Mouse (Mus musculus) liver, embryonic 11.5 days (tissue): ENCODE data around the gene Mfap3l. TPM values are rescaled to one million over a fixed set of nuclear protein-coding genes. Genes with fewer than 3 reads are reported as not detected.
"Not testable (repeated sequence)": the region's sequence is repeated elsewhere in the genome, so short reads cannot be mapped to it uniquely, and the experiment has no call there.

Experiments used
- ATAC-seq: fragments of 200-750 bp; cut with Nextera tagmentation; replicated peaks from 2 replicates; pipeline ENCODE4 v1.8.0; 2017; ENCODE audit warnings: moderate number of reproducible peaks, mild to moderate bottlenecking, moderate TSS enrichment, moderate library complexity; ENCODE audit not compliant: low FRiP score
- DNase-seq: peaks from one replicate; pipeline ENCODE4 v3.0.0-alpha.2; 2017; ENCODE audit warnings: low spot score
- H3K27ac ChIP-seq: fragments of 300-500 bp; sonication (generic); 2 replicates; pipeline ENCODE4 v1.5.1; 2014; ENCODE audit warnings: mild to moderate bottlenecking, low read depth, low read length, control low read depth
- H3K27me3 ChIP-seq: fragments of 300-500 bp; sonication (generic); replicated peaks from 2 replicates; pipeline ENCODE4 v1.6.1; 2014; ENCODE audit warnings: low read length, mixed read lengths; ENCODE audit not compliant: control insufficient read depth, insufficient read depth
- H3K36me3 ChIP-seq: fragments of 300-500 bp; sonication (generic); 2 replicates; pipeline ENCODE4 v1.6.1; 2014; ENCODE audit warnings: mild to moderate bottlenecking, low read length, moderate library complexity, mixed read lengths; ENCODE audit not compliant: control insufficient read depth, insufficient read depth
- H3K4me1 ChIP-seq: fragments of 300-500 bp; sonication (generic); replicated peaks from 2 replicates; pipeline ENCODE4 v1.6.1; 2014; ENCODE audit warnings: low read length, mixed read lengths; ENCODE audit not compliant: control insufficient read depth, insufficient read depth
- H3K4me2 ChIP-seq: fragments of 300-500 bp; sonication (generic); 2 replicates; pipeline ENCODE4 v1.6.1; 2014; ENCODE audit warnings: mild to moderate bottlenecking, control low read depth, moderate library complexity
- H3K4me3 ChIP-seq: fragments of 300-500 bp; sonication (generic); 2 replicates; pipeline ENCODE4 v1.5.1; 2014; ENCODE audit warnings: low read depth, low read length, control low read depth
- H3K9ac ChIP-seq: fragments of 300-500 bp; sonication (generic); 2 replicates; pipeline ENCODE4 v1.6.1; 2014; ENCODE audit warnings: low read depth, low read length, control low read depth
- H3K9me3 ChIP-seq: fragments of 300-500 bp; sonication (generic); 2 replicates; pipeline ENCODE4 v1.6.1; 2016; ENCODE audit warnings: low read length, inconsistent platforms, mixed read lengths; ENCODE audit not compliant: control insufficient read depth
- WGBS: fragments of 180-500 bp; shearing (Covaris S2); extraction: QIAGEN DNeasy Blood & Tissue Kit; methylation state at CpG from one replicate; pipeline ENCODE4 v1.1.7; 2014; 5-methylcytosine and 5-hydroxymethylcytosine counted together
- polyA plus RNA-seq: library from polyadenylated mRNA; unstranded; fragments of >200 nt; fragmentation: Nextera tagmentation; extraction: Ambion mirVana; gene quantifications from 2 replicates; pipeline ENCODE4 v1.2.1, GENCODE M21; 2014

Mfap3l gene
- 0.57 and 0.71 TPM in 2 replicates for polyA plus RNA-seq

DNA sequence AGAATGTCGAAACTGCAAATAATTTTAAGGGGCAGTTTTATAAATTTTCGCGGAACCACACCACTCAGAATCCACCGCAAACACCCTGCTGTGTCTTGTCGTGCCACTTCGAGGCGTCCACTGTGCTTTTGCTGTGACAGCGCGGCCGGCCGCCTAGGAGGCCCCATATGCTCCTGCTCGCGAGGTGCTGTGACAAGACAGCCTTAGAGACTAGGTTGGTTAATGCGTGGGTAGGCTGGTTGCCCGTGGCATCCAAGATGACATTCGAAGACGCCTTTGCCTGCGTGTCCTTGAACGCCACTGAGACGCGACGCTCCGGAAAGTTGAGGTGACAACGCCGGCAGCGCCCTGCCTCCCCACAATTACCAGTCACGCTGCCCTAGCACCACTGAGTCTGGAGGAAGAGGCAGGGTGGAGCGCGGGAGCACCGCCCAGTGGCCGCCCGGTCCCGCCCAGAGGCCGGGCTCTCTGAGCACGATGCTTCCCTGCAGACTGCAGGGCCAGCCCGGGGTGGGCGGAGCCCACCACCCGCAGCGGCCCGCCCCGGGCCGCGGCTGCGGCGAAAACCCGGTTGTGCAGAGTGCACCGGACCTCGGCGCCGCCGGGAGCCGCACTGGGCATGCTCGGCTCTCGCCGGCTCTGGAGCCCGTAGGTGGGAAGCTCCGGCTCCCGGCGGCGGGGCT lies at the start of gene Mfap3l:
Mfap3l (plus strand) TSS at position 578 of the 683 bp plus-strand sequence.
- DNase-seq (peak; percentile 88), ATAC-seq (peak; percentile 99)
- under 1% methylated on average over 59 of the region's 60 CpGs for WGBS
- peaks cover 9% of the 10 kb centered on the region for H3K4me1 ChIP-seq
- no peaks in the 10 kb centered on the region for H3K9me3 ChIP-seq
- H3K4me2 ChIP-seq, result peak within 1 kb of the TSS; percentile 99
- H3K27ac ChIP-seq, result no peak within 1 kb of the TSS
- peak within 1 kb of the TSS; percentile 62 for H3K4me3 ChIP-seq
- peaks cover 25% of the 10 kb centered on the region for H3K27me3 ChIP-seq
- no peaks in the 10 kb centered on the region for H3K36me3 ChIP-seq
- peak within 1 kb of the TSS; percentile 66 for H3K9ac ChIP-seq

- no peak for ATAC-seq
- no peak overlapping the region for H3K4me2 ChIP-seq
- no peak overlapping the region for H3K4me3 ChIP-seq
- DNase-seq, result no peak
- H3K36me3 ChIP-seq, result no peaks in the 10 kb centered on the region
- H3K4me1 ChIP-seq, result no peaks in the 10 kb centered on the region
- WGBS, result 76% methylated on average over 2 of the region's 2 CpGs
- H3K9ac ChIP-seq, result no peak overlapping the region
- no peaks in the 10 kb centered on the region for H3K27me3 ChIP-seq
- H3K9me3 ChIP-seq, result no peaks in the 10 kb centered on the region
- no peak overlapping the region for H3K27ac ChIP-seq
Observed at GRCm38 (mm10) chr8:60583369-60583768, 49.3 kb upstream of the Mfap3l start.

GRCm38 (mm10) chr8:60591352-60592105 lies 41.1 kb upstream of the Mfap3l start:
- not testable (repeated sequence) for H3K9ac ChIP-seq, DNase-seq, ATAC-seq, H3K27ac ChIP-seq, H3K9me3 ChIP-seq, H3K4me1 ChIP-seq, H3K4me2 ChIP-seq, H3K4me3 ChIP-seq, H3K27me3 ChIP-seq, H3K36me3 ChIP-seq
- 74% methylated on average over 29 of the region's 29 CpGs for WGBS

DNA sequence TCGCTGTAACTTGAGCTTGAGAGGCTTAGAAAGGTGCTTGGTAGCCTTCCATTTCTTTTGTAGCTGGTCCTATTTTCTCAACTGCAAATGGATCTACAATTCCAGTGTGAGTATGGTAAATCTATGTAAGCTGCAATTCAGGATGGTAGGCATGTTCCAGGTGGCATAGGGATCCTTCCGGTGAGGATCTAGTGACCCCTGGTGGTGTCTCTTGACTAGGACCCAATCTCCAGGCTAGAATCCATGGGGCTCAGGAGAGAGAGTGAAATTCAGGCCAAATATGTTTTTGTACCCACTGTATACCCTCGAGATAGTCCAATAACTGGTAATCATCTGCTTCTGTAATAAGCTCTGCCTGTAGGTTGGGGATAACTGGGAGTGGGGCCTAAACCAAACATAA lies 37.9 kb upstream of the Mfap3l start:
- H3K36me3 ChIP-seq, result no peaks in the 10 kb centered on the region
- H3K27me3 ChIP-seq, result no peaks in the 10 kb centered on the region
- no peak overlapping the region for H3K9ac ChIP-seq
- no peak overlapping the region for H3K27ac ChIP-seq
- H3K4me1 ChIP-seq, result no peaks in the 10 kb centered on the region
- H3K4me3 ChIP-seq, result no peak overlapping the region
- no peaks in the 10 kb centered on the region for H3K9me3 ChIP-seq
- no peak for DNase-seq
- no peak overlapping the region for H3K4me2 ChIP-seq
- no peak for ATAC-seq
- 52% methylated on average over 3 of the region's 3 CpGs for WGBS

DNA sequence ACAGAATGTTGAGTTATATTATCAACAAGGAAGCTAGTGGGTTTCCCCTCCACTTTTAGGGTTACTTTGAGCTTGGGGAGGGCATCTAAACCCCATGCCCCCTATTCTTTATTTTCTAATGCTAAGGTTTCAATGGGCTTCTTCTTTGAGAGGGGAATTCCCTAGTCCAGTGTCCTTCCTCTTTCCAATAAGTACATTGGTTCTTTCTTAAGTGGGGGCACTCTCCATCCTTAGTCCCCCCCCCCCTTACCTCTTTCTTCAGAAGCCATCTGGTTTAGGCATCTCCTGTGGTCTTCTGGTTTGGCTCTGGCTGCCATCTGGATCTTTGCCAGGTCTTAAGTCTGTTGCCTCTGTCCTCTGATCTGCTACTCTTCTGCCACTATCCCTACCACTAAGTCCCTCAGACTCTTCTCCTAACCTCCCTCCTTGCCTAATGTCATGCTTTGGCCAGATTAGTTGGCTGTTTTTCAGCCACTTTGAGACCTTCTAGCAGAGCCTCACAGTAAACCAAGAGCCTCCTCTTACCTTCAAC lies 21.0 kb upstream of the Mfap3l start:
- H3K9ac ChIP-seq, result no peak overlapping the region
- H3K9me3 ChIP-seq, result no peaks in the 10 kb centered on the region
- no peaks in the 10 kb centered on the region for H3K36me3 ChIP-seq
- no peak for DNase-seq
- H3K27ac ChIP-seq, result no peak overlapping the region
- H3K4me3 ChIP-seq, result no peak overlapping the region
- H3K4me2 ChIP-seq, result no peak overlapping the region
- H3K27me3 ChIP-seq, result no peaks in the 10 kb centered on the region
- no peaks in the 10 kb centered on the region for H3K4me1 ChIP-seq
- no peak for ATAC-seq

DNA sequence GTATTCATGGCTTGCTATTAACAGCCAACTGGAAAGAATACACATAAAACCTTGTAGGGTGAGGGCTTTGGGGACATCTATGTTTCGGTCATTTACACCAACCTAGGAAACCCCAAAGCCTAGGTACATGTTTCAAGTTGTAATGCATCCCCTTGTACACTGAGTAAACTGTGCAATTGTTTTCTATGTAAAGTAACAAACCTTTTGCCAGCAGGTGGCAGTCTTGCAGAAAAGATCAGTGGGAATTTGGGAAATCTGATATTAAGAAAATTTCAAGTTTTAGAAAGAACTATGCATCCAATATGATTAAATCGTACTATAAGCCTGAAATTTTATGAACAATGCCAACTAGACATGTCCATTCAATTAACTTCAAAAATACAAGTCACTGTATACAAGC lies 15.7 kb upstream of the Mfap3l start:
- H3K36me3 ChIP-seq, result no peaks in the 10 kb centered on the region
- no peak overlapping the region for H3K4me2 ChIP-seq
- H3K4me3 ChIP-seq, result no peak overlapping the region
- ATAC-seq (no peak), DNase-seq (no peak)
- H3K4me1 ChIP-seq, result no peaks in the 10 kb centered on the region
- no peak overlapping the region for H3K9ac ChIP-seq
- H3K27ac ChIP-seq, result no peak overlapping the region
- WGBS, result 34% methylated on average over 2 of the region's 2 CpGs
- H3K27me3 ChIP-seq, result no peaks in the 10 kb centered on the region
- H3K9me3 ChIP-seq, result no peaks in the 10 kb centered on the region

GRCm38 (mm10) chr8:60621561-60621960 lies 11.1 kb upstream of the Mfap3l start:
- H3K9me3 ChIP-seq, result no peaks in the 10 kb centered on the region
- no peak overlapping the region for H3K4me3 ChIP-seq
- no peak overlapping the region for H3K4me2 ChIP-seq
- no peak overlapping the region for H3K27ac ChIP-seq
- 68% methylated on average over 4 of the region's 4 CpGs for WGBS
- H3K4me1 ChIP-seq, result no peaks in the 10 kb centered on the region
- no peaks in the 10 kb centered on the region for H3K36me3 ChIP-seq
- ATAC-seq (no peak), DNase-seq (no peak)
- H3K9ac ChIP-seq, result no peak overlapping the region
- H3K27me3 ChIP-seq, result no peaks in the 10 kb centered on the region

DNA sequence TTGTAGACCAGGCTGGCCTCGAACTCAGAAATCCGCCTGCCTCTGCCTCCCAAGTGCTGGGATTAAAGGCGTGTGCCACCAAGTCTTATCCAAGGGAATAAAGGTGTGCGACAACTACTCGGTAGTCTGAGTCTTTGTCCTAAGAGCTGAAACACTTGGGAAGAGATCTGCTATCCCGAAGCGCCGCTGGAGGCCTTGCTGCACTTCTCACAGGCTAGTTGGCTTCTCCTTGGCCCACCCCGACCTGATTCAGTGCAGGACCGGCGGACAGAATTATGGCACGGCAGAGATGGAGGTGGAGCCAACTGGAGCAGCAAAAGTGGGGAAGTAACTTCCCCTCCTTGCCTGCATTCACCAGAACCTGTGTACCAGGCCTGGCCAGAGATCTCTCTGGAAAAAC lies 10.6 kb upstream of the Mfap3l start:
- H3K27ac ChIP-seq, result no peak overlapping the region
- H3K4me3 ChIP-seq, result no peak overlapping the region
- H3K27me3 ChIP-seq, result no peaks in the 10 kb centered on the region
- H3K36me3 ChIP-seq, result no peaks in the 10 kb centered on the region
- H3K9me3 ChIP-seq, result no peaks in the 10 kb centered on the region
- DNase-seq (no peak), ATAC-seq (no peak)
- 81% methylated on average over 12 of the region's 12 CpGs for WGBS
- H3K9ac ChIP-seq, result no peak overlapping the region
- no peaks in the 10 kb centered on the region for H3K4me1 ChIP-seq
- H3K4me2 ChIP-seq, result no peak overlapping the region
